In genomic region chr19:57477310-57477709, GRCm38 (mm10) we compare ENCODE assay signal across 26 mouse cellular contexts. TPM values are rescaled to one million over a fixed set of nuclear protein-coding genes. Genes with fewer than 3 reads are reported as not detected.
DNase-seq lines count a peak whose midpoint lies in the region; ATAC-seq and TF ChIP-seq lines count a peak whose summit lies in the region.
"Had no signal": no experiment of that assay in that cellular context is flagged by ENCODE, and none has a peak within 500 bp of the region (broad histone marks: within the 10 kb centered on the region; RNA-seq: fewer than 3 reads in every experiment).

No protein-coding gene starts in this region.

- no peak for TF ChIP-seq EP300 in lung, postnatal 0 days (IDR thresholded peaks at IDR 0.05)

- H3K4me3 ChIP-seq in lung, postnatal 0 days (ENCODE audit: low read depth, low read length) = no peak overlapping the region
- H3K4me3 ChIP-seq in neural tube, embryonic 13.5 days = no peak overlapping the region
- H3K4me3 ChIP-seq in neural tube, embryonic 15.5 days (replicated peaks) = no peak overlapping the region
- H3K4me3 ChIP-seq: erythroblast, embryonic 14.5 days; heart, adult 2 months; heart, embryonic 12.5 days; lung, embryonic 15.5 days; megakaryocyte, embryonic 14.5 days; stomach, embryonic 15.5 days had no signal

- no peak overlapping the region for H3K4me2 ChIP-seq in lung, postnatal 0 days (replicated peaks; ENCODE audit: low read depth, low read length)
- no peak overlapping the region for H3K4me2 ChIP-seq in neural tube, embryonic 13.5 days
- H3K4me2 ChIP-seq in neural tube, embryonic 15.5 days = no peak overlapping the region
- H3K4me2 ChIP-seq: heart, embryonic 12.5 days; lung, embryonic 15.5 days; stomach, embryonic 15.5 days had no signal

- H3K27ac ChIP-seq in lung, postnatal 0 days (ENCODE audit: low read length) = no peak overlapping the region
- no peak overlapping the region for H3K27ac ChIP-seq in neural tube, embryonic 13.5 days (replicated peaks)
- H3K27ac ChIP-seq in neural tube, embryonic 15.5 days (replicated peaks) = no peak overlapping the region
- H3K27ac ChIP-seq: heart, adult 2 months; kidney, postnatal 0 days; liver, embryonic 14.5 days; lung, embryonic 15.5 days; stomach, embryonic 15.5 days had no signal

- no peaks in the 10 kb centered on the region for H3K27me3 ChIP-seq in lung, postnatal 0 days (replicated peaks; ENCODE audit: insufficient read depth, low read length)
- H3K27me3 ChIP-seq in neural tube, embryonic 13.5 days = no peaks in the 10 kb centered on the region
- H3K27me3 ChIP-seq in neural tube, embryonic 15.5 days (replicated peaks) = no peaks in the 10 kb centered on the region
- H3K27me3 ChIP-seq: CH12.LX; lung, embryonic 15.5 days; megakaryocyte, embryonic 14.5 days; stomach, embryonic 15.5 days had no signal

- peak; percentile 46 for DNase-seq in lung, postnatal 0 days (ENCODE audit: low spot score)
- no peak for DNase-seq in lung, adult 18-20 months
- DNase-seq in induced T-regulatory cell, adult 2 months (ENCODE audit: low read depth) = peak; percentile 69
- no peak for DNase-seq in kidney, postnatal 25 days
- no peak for DNase-seq in cerebellum, adult 11 months
- DNase-seq: adrenal gland, postnatal 14 days; cerebellum, adult 18-20 months; cerebellum, postnatal 10 days; forebrain, postnatal 0 days; heart, adult 2 months; kidney, adult 8-10 months; layer of hippocampus, adult 9-11 months; liver; lung, postnatal 4 days had no signal

- no peaks in the 10 kb centered on the region for H3K36me3 ChIP-seq in lung, postnatal 0 days (ENCODE audit: insufficient read depth, low read length)
- H3K36me3 ChIP-seq in neural tube, embryonic 13.5 days = no peaks in the 10 kb centered on the region
- no peaks in the 10 kb centered on the region for H3K36me3 ChIP-seq in neural tube, embryonic 15.5 days
- H3K36me3 ChIP-seq: lung, embryonic 15.5 days; stomach, embryonic 15.5 days had no signal

- 33% methylated on average over 8 of the region's 8 CpGs for WGBS in lung, postnatal 0 days
- 70% methylated on average over 8 of the region's 8 CpGs for WGBS in neural tube, embryonic 13.5 days
- 71% methylated on average over 8 of the region's 8 CpGs for WGBS in neural tube, embryonic 15.5 days

- no peaks in the 10 kb centered on the region for H3K4me1 ChIP-seq in lung, postnatal 0 days (ENCODE audit: insufficient read depth, low read depth, low read length)
- H3K4me1 ChIP-seq in neural tube, embryonic 13.5 days (replicated peaks) = peaks cover 19% of the 10 kb centered on the region
- peaks cover 19% of the 10 kb centered on the region for H3K4me1 ChIP-seq in neural tube, embryonic 15.5 days
- H3K4me1 ChIP-seq: stomach, embryonic 15.5 days had no signal

- TF ChIP-seq CTCF in lung, postnatal 0 days (IDR thresholded peaks at IDR 0.05) = no peak

- ATAC-seq in lung, postnatal 0 days = no peak
- ATAC-seq in neural tube, embryonic 13.5 days (ENCODE audit: low read depth) = no peak
- no peak for ATAC-seq in neural tube, embryonic 15.5 days (ENCODE audit: low FRiP score)
- ATAC-seq: forebrain, postnatal 0 days; hindbrain, embryonic 16.5 days; intestine, embryonic 16.5 days had no signal

- H3K9ac ChIP-seq in lung, postnatal 0 days (replicated peaks; ENCODE audit: low read depth) = no peak overlapping the region
- 0 out of 2 replicates have a peak overlapping the region, but pooled peaks have one; percentile 9 for H3K9ac ChIP-seq in neural tube, embryonic 13.5 days
- H3K9ac ChIP-seq in neural tube, embryonic 15.5 days (replicated peaks) = no peak overlapping the region
- H3K9ac ChIP-seq: forebrain, postnatal 0 days; heart, embryonic 12.5 days; liver, embryonic 14.5 days; lung, embryonic 15.5 days; stomach, embryonic 15.5 days had no signal

- no peaks in the 10 kb centered on the region for H3K9me3 ChIP-seq in lung, postnatal 0 days (ENCODE audit: low read length)
- H3K9me3 ChIP-seq in neural tube, embryonic 13.5 days = no peaks in the 10 kb centered on the region
- no peaks in the 10 kb centered on the region for H3K9me3 ChIP-seq in neural tube, embryonic 15.5 days (replicated peaks)
- H3K9me3 ChIP-seq: heart, embryonic 12.5 days; lung, embryonic 15.5 days; megakaryocyte, embryonic 14.5 days; stomach, embryonic 15.5 days had no signal

RNA-seq across cellular contexts. Expression of gene Trub1, which starts 24.6 kb away (rescaled TPM):
- 8.5 and 9.0 TPM in 2 replicates for polyA plus RNA-seq in lung, postnatal 0 days (2015; fragmentation: Nextera tagmentation; extraction: Ambion mirVana)
- polyA plus RNA-seq in neural tube, embryonic 13.5 days (2015; fragmentation: Nextera tagmentation; extraction: Ambion mirVana) = 15.1 and 15.7 TPM in 2 replicates
- polyA plus RNA-seq in neural tube, embryonic 15.5 days (2015; fragmentation: Nextera tagmentation; extraction: Ambion mirVana) = 14.9 and 17.8 TPM in 2 replicates

Comparison
In these comparisons a context has a peak if more than half of its experiments do, and no peak if none do; other contexts are left out.
1. DNase-seq: peak in lung, postnatal 0 days (single experiment) and induced T-regulatory cell, adult 2 months (single experiment); none in lung, adult 18-20 months (0 of 2), kidney, postnatal 25 days (0 of 2) and cerebellum, adult 11 months (single experiment).